Mouse (Mus musculus) embryo, embryonic 10.5 days (tissue): Measurements from ENCODE around the gene Nhsl1.

ENCODE experiments used
- DNase-seq: peaks from one replicate; pipeline ENCODE4 v3.0.0-alpha.2; 2015; ENCODE audit warnings: low spot score

Gene Nhsl1

DNA sequence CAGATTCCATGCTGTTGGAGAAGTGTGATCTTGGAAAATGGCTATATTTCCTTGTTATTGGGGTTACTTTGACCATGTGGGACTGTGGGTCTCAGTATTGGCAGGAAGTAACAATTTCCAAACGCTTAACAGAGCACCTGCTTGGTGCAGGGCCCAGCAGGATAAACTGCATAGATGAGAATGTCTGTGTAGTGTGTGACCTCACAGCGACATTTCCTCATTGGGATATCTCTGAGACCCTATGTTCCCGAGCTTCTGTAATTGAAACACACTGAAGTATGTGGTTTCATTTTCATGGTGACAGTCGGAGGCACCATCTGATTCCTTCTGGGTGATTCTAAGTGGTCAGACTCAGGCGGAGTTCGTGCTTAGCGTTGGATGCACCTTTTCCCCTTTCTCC is 75.5 kb downstream of the Nhsl1 start:
- no peak for DNase-seq

DNA sequence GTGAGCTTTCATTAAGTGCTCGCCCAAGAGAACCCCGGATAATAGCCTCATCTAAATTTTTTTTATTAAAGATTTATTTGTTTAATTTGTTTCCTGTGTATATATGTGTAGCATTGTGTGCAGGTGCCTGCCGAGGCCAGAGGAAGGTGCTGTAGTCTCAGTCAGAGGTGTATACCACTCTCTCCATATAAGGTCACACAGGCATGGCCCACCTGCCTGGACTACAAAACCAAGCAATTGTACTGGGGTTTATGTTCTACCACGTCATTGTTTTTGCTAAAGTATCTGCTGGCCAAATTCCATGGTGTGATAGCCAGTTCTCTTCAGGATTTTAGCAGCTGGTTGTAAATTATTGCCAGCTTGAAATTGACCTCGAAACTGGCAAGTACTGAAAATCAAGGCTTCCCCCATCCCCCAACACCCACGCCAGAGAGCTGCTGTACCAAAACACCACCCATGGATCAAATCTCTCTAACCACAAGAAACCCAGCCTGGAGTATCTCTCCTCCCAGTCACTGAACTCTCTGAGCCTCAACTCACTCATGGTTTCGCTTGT is 81.4 kb downstream of the Nhsl1 start:
- DNase-seq, result no peak

DNA sequence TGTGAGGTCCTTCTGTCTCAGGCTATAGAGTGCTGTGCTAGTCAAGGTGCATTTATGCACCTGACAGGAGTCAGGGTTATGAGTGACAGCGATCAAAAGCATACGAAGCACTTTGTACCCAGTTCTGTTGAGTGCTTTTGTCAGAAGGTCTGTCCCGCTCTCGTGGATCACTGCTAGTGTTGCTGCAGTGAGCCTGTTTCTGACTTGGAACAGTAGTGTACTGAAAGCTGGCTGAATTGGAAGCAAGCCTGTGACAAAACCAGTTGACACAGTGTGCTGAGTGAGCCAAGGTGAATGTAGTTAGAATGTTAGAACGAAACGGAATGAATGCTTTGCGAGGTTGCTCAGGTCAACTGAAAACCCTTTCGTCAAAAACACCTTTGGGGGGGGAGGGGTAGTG is 82.2 kb downstream of the Nhsl1 start:
- no peak for DNase-seq

DNA sequence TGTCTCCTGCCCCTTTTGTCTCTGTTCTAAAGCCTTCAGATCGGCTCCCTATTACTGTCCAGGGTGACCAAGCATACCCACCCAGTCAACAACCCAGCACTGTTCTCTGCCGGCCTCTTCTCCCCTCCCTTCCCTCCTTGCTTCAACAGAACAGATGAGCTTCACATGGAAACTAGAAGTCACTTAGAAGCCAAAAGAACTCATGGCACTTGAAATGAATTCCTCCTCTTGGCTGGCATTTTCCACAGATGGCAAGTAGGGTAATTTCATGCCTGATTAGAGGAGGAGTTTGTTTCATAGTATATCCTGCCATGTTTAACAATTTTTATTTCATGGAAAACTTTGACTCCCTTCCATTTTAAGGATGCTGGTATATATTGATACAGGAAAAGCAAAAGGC is 85.2 kb downstream of the Nhsl1 start:
- no peak for DNase-seq

DNA sequence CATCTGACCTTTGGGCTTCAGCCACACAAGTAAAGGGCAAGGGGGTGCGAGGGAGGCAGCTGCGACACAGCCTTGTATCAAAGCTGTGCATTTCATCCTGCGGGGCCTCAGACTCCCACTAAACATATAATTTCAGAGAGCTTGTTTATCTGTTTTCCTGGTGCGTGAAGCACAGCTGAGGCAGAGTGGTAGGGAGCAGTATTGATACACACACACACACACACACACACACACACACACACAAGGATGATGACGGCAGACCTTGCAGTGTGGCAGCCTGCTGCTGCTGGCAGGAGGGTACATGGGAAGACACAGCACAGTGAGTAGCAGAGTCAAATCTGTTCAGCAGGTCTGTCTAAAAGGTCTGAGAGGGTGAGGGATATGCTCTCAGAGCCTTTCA is 85.9 kb downstream of the Nhsl1 start:
- no peak for DNase-seq

DNA sequence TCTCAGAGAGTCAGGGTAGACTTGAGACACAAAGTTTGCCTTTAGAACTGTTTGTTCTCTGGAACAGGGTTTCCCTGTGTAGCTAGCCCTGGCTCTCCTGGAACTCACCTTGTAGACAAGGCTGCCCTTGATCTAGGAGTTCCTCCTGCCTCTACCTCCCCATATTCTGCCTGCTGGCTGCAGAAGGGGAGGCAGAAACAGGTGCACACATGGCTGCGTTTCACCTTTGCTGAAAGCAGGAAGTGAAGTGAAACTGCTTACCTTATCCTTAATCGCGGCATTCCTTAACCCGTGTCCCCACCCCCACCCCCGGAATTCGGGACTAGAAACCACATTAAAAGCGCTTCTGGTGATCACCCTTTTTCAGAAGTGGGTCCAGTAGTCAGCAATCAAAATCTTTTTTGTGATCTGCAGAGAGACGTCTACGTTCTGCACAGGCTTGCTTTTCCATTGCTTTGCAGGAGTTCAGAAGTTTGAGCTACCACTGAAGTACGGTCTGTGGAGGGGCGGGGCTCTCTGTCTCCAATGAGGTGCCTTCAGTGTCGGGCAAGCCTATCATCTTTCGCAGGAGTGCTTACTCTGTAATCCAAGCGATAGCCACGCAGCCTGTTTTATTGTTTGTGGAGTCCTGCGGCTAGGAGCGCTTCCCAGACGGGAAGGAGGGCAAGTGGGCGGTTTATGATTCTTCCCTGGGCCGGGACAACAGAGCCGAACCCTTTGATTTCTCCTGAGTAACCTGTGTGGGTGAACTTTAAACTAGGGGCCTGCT is 88.5 kb downstream of the Nhsl1 start:
- DNase-seq, result peak; percentile 95

DNA sequence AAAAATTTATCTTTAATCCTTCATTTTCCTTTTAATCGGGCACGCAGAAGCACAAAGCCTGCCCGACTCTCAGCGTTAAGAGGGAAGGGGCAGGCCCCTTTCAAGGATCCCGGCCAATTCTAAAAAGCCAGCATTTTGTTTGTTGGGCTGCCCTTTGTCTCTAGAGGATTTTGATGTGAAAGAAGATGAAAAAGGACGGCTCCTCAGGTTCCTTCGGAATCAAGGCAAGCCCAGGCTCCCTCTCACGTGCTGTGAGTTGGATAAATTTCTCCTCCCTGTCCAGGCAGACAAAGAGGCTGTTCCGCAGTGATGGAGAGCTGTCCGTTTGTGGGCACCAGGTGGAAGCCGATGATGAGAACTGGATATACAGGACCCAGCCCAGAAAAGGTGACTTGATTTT is 89.3 kb downstream of the Nhsl1 start:
- DNase-seq, result peak; percentile 54

DNA sequence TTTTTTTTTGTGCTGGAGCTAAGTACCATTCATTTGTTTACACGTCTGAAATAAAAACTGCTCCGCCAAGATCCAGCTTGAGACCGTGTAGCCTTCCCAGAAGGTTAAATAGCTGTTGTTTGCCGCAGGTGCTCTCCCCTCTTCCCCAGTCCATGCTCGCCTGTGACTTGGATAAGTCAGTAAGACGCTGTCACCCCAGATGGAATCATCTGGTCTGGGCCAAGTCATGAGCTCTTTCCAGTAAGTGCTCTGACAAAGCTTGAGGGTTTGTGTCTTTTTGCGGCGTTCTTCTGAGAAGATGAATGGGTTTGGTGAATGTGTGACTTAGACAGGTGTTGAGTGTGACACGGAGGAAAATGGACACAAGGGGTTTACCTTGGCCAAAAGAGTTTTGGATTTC is 89.8 kb downstream of the Nhsl1 start:
- no peak for DNase-seq

DNA sequence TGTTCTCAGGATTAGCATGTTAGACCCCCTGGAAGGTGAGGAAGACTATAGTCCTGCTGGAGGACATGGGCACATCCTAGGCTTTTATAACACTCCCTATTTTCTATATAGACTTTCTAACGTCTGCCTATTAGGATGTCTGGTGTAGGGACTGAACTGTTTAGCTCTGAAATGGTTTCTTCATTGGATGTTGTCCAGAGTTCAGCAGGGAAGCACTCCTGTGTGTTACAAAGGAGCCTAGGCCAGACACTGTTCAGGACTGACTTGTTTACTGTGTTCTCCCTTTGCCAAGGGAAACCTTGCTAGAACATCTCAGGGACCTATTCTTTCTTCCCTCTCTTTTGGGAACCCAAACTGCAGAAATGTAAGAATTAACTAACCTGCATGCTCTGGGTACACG is 90.3 kb downstream of the Nhsl1 start:
- no peak for DNase-seq

DNA sequence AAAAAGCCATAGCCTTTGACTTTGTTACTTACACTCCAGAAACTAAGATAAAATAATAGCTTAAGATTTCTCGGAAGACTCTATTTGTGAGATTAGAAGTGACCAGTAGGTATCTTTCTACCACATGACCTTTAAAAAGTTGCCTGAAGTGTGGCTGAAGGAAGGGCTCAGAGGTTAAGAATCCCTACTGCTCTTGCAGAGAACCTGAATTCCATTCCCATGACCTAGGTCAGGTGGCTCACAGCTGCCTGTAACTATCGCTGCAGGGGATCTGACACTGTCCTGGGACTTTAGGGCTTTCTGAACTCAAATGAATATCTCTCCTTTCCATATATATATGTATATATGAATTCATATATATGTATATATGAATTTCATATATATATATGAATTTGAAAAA is 92.5 kb downstream of the Nhsl1 start:
- peak; percentile 46 for DNase-seq

DNA sequence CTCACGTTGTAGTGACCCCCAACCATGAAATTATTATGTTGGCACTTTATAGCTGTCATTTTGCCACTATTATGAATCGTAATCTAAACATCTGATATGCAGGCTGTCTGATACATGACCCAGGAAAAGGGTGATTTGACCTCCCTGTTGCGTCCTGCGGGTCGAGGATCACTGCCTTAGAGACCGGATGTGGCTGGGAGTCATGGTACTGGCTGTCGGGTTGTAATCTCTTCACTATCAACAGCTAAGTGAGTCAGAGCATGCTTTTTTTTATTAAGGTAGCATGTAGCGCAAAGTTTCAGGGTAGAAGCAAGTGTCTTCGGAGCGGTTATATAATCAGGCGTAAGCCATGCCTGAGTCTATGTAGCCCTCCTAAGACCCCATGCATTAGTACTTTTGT is 97.2 kb downstream of the Nhsl1 start:
- DNase-seq, result no peak

DNA sequence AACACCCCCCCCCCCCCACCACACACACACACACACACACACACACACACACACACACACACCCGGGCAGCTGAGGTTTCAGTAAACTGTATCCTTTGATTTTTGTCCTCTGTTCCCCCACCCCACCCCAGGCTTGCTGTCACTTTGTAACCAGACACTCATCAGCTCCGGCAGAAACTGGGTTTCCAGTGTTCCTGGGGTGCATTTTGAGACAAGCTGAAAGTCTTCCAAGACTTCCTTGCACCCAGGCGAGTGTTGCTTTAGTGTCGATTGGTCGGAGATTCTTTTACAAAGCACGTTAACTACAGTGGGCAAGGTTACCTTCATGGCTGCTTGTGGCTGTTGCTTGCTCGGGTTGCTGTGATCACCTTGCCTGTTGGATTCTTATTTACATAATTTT is 99.4 kb downstream of the Nhsl1 start:
- no peak for DNase-seq

DNA sequence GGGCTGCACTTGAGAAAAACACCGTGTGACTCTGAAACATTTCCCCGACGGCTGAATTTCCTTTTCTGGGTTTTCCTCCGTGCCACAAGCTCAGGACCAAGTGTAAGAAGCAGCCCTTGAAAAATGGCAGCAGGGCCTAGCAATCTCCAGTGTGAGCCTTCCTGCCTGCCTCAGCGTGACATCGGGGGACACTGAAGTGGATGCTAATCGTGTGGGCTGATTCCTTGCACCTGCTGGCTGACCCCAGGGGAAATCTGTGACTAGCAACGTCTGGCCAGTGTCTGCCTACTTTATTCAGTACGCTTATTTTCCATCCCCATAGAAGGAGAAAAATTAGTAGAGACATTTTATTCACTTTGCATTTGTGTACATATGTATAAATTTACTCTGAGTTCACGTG is 100.7 kb downstream of the Nhsl1 start:
- DNase-seq, result no peak

DNA sequence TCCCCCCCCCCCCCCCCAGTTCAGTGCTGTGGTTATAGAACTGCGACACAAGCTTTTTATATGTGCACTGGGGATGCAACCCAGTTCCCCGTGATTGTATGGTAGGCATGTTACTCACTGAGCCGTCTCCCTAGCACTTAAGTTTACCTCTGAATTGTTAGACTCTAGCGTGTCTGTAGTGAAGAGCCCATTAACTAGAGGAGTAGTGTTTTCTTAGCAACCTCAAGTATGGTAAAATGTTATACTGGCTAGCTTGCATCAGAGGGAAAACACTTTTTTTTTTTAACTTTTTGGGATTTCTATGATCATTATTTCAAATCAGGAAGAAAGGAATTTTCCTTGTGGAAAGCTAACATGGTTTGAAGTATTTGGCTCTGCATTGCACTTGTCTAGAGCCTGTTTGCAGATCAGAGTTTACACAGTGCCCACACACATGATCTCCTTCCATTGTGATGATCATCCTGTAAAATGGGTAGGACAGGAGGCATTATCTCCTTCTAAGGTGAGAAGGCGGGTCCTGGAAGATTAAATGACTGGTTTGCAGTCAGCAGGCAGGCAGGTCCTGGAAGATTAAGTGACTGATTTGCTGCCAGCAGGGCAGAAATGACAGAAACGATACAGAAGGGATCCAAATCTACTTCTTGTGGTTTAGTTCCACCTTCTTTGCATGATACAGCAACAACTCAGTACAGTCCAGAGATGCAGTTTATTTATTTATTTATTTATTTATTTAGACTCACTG is 101.6 kb downstream of the Nhsl1 start:
- DNase-seq, result no peak

DNA sequence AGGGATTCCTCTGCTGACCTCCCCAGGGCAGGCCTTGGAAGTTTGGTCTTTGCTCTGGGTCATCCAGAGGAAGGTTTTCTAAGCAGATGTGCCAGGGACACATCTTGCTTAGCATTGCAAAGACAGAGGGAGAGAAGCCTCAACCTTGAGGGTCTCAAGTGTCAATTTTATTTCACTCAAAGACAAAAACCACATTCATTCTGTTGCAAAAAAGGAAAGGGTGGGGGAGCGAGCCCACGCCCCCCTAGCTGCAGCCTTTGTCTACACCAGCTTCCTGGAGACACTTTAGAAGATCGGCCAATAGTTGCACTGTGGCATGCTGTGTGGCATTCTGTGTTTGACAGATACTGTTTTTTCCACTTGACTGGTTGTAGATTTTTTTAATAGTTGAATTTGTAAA is 104.2 kb downstream of the Nhsl1 start:
- no peak for DNase-seq

DNA sequence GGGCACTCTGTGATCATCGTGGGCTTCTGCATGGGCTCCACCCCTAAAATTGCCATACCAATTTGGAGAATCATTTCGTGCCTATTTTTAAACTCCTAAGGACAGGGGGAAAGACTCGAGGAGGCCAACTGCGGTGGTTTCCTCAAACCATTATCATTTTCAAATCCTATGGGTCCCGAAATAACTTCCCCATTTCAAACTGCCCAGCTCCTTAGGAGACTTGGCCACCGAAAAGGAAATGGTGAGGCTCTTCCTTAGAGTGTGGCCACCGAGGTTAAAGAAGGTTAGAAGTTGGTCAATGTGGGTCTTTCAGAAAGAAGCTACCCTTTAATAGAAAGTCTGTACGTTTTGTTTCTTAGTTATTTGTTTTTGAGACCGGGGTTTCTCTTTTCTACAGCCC is 104.8 kb downstream of the Nhsl1 start:
- DNase-seq, result no peak

DNA sequence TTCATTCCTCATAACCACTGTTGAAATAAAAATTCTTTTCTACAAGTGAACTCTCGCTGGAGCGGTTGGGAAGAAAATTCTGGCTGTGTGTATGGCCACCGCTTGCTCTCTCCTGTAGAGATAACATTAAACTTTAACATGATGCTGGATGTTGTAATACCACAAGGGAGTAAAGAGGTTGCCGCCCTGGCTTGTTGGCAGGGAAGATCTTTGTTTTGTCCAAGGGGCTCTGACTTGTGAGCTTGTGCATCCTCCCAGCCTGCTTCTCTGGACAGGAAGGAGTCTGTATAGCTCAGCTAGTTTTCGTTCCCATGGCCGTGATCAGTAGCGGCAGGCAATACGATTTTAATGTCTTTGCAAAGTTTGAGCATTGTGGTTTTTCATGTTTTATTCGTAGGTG is 109.1 kb downstream of the Nhsl1 start:
- DNase-seq, result no peak

DNA sequence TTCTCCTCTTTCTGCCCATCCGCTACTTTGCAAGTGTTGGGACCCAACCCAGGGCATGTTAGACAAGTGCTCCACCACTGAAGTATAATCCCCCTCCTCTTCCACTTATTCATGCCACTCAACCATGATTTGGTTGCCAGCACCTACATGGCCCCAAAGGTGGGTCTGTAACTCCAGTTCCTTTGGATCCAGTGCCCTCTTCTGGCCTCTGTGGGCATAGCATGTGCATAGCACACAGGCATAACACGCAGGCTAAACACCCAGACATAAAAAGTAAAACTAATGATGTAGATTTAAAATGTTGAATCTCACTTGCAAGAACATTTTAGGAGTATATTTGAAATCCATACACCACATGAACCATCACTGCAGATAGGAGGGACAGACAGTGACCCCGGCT is 110.7 kb downstream of the Nhsl1 start:
- no peak for DNase-seq

DNA sequence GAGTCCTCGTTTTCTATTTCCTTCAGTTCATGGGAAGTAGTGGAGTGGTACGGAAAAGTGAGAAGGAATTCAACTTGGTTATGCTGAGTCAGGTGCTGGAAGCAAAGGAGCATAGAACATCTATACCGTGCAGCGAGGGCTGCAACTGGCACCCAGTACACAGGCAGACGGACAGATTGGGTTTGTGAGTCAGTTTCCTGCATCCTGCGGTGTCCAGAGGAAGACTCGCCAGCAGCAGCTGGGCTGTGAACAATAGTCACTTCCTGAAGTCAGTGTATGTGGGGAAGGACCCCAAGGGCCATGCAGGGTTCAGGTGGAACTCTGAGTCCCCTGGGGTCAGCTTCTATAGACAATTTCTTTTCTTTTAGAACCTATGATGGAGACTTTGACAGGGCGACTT is 111.4 kb downstream of the Nhsl1 start:
- DNase-seq, result no peak

DNA sequence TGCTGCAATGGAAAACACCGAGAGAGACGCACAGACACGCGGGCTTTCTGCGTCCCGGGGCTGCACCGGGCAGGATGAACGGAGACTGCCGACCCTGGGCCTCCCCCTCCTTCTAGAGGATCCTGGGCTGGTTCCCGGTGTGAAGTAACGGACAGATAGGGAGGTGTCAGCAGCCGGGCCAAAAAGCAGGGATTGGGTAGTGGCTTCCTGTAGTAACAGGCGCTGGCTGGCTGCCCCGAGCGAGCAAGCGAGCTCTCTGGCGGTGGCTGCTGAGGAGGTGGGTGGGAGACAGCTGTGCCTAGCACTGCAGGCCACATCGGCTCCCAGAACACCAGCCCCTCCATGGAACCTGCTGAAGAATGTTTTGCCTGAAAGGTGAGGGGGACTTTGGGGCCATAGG is 112.2 kb downstream of the Nhsl1 start:
- DNase-seq, result peak; percentile 62

DNA sequence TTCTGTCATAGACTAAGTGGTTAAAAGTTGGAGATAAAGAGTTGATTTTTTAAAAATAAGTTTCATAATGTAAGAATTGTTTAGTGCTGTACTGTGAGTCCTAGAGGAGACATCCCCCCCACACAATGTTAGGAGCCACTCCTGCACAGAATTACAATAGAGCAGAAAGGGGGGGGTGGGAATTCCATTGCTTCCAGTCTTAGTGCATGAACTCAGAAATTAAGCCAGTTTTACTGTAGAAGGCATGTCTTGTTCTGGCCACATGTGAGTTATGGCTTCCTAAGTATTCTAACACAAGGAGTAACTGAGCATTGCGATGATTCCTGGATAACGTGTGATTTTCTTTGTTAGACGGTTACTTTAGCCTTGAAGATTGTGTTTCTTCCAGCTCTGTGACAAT is 112.8 kb downstream of the Nhsl1 start:
- no peak for DNase-seq

DNA sequence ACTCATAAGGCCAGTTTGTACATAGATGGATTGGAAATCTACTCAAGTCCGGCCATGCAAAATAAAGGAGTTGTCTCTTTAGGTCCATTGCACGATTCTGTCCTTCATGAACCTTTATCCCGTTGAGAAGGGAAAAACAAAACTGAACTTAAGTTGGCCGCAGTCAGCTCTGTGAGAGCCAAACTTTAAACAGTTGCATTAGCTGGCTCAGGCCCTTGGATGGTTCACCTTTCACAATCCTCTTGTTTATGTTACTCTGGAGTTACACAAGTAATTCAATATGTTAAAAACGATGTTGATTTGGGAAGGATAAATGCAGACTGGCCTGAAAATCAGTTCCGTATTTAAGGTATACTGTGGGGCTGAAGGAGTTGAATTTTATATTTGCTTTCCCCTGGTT is 116.7 kb downstream of the Nhsl1 start:
- no peak for DNase-seq

DNA sequence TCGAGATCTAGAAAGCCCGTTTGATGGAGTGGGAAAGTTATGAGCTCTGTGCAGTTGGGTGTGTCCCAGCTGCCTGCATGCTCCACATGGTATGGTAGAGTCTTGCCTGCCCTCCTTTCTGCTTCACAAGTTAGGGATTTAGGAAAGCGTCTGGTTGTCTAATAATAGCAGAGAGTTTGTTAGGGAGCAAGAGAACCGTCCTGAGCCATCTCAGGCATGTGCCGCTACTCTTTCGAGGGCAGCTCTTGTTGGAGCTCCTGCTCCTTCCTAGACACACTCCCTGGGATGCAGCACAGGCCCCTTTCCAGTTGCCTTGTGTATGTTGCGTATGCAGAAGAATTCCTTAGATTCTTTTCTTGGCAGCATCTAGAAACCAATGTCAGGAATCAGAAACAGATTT is 117.2 kb downstream of the Nhsl1 start:
- DNase-seq, result no peak

DNA sequence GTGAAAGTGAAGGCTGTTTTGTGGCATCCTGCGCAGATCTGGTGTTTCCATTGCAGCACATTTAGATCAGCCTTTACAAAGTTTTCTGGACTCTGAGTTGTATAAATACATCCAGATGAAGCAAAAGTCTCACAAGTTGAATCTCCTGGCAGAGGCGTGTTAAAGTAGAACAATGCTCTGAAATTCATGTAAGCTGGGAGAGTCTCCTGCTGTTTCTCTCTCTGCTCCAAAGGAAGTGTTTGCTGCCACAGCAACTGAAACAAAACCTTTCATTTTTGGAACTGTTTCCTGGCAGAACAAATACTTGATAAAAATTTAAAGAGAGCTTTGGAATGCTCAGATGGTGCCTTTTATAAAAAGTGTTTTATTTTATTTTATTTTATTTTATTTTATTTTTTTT is 118.8 kb downstream of the Nhsl1 start:
- DNase-seq, result no peak
